Mouse (Mus musculus): ENCODE measurements at regions not wholly inside any gene's neighbourhood (a gene's known extent, or its start where the extent isn't known, plus 50 kb on each side); places are given as distances from the start of the nearest gene placed in this dataset.

DNA sequence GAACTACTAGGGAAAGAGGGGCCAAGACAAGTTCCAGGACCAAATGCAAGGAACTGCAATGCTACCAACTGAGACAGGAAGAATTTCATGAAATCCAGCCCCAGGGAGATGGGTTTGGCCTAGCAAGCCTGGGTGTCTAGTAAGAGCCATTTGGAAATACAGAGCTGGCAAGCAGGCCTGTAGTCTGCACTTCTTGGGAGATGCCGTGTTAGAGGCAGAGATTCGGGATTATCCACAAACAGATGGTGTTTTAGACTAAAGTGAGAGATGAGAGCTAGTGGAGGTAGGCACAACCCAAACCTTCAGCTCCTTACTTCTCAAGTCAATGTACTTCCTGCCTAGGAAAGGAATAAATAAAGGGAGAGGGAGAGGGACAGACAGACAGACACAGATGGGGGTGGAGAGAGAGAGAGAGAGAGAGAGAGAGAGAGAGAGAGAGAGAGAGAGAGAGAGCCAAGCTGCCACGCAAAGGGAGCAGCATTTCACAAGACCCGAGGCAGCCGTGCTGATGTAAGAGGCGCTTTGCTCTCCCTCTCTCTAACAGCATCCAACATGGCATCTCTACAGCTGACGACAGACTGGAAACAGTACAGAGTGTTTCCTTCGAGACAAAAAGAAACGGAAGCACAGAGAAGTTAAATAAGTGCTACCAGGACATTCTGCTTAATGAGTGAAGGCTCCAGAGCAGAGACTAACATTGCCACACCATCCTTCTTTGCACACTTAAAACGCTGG lies 182.9 kb downstream of the Irs2 start:
- TF ChIP-seq CTCF (IDR thresholded peaks at IDR 0.05; ENCODE audit: low read depth, low read length) (no peak), POLR2A (IDR thresholded peaks at IDR 0.05; ENCODE audit: borderline replicate concordance, low read depth, low read length) (no peak)

All from bone marrow macrophage, adult 2 months (primary cell).